Mouse (Mus musculus) erythroblast, embryonic 14.5 days (primary cell): ENCODE measurements around the gene Alk. TPM values are rescaled to one million over a fixed set of nuclear protein-coding genes. Genes with fewer than 3 reads are reported as not detected.

Experiments used
- H3K27me3 ChIP-seq: 2 replicates; pipeline ENCODE4 v1.6.1; 2012; ENCODE audit warnings: inconsistent platforms; ENCODE audit not compliant: control insufficient read depth
- H3K36me3 ChIP-seq: 2 replicates; pipeline ENCODE4 v1.6.1; 2012; ENCODE audit warnings: mild to moderate bottlenecking, inconsistent platforms; ENCODE audit not compliant: control insufficient read depth
- H3K4me1 ChIP-seq: 2 replicates; pipeline ENCODE4 v1.6.1; 2012; ENCODE audit warnings: inconsistent platforms; ENCODE audit not compliant: control insufficient read depth
- H3K4me3 ChIP-seq: replicated peaks from 2 replicates; pipeline ENCODE3; 2012; ENCODE audit warnings: moderate library complexity, mild to moderate bottlenecking, inconsistent platforms
- H3K9me3 ChIP-seq: 2 replicates; pipeline ENCODE4 v1.6.1; 2012; ENCODE audit warnings: low read length, inconsistent platforms, mixed read lengths; ENCODE audit not compliant: control insufficient read depth
- GATA1 ChIP-seq: IDR thresholded peaks from 2 replicates; pipeline ENCODE4 v1.6.1; 2012; ENCODE audit warnings: low read length, inconsistent platforms, mixed read lengths
- TAL1 ChIP-seq: IDR thresholded peaks from 3 replicates; pipeline ENCODE4 v1.6.1; 2012; ENCODE audit warnings: low read length, inconsistent platforms, mixed read lengths
- polyA plus RNA-seq: library from polyadenylated mRNA; stranded (reverse); fragments of >175 nt; gene quantifications from 2 replicates; pipeline ENCODE4 v1.2.3, GENCODE M21; 2012

Alk gene
- polyA plus RNA-seq, 1 experiment, result not detected

DNA sequence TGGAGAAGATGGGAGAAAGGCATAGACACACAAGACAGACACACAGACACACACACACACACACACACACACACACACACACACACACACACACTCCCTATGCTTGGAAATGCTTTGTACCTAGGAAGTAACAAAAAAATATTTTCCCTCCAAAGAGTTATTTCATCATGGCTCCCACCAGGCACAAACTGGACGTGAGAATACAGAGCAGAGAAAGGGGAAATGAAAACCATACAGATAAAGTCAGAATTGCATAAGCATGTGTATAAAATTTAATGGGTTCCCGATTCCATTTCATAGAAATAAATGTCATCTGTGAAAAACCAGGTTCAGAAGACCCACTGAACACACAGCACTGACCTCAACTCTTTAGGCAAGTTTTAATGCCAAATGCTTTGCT lies 736.5 kb downstream of the Alk start:
- TF ChIP-seq TAL1 (no peak), GATA1 (no peak)
- peaks cover 3% of the 10 kb centered on the region; the same call in 1 of the 2 replicates for H3K9me3 ChIP-seq
- no peak overlapping the region for H3K4me3 ChIP-seq
- no peaks in the 10 kb centered on the region for H3K36me3 ChIP-seq
- H3K27me3 ChIP-seq, result peaks cover 21% of the 10 kb centered on the region
- H3K4me1 ChIP-seq, result no peaks in the 10 kb centered on the region; the same call in 1 of the 2 replicates

DNA sequence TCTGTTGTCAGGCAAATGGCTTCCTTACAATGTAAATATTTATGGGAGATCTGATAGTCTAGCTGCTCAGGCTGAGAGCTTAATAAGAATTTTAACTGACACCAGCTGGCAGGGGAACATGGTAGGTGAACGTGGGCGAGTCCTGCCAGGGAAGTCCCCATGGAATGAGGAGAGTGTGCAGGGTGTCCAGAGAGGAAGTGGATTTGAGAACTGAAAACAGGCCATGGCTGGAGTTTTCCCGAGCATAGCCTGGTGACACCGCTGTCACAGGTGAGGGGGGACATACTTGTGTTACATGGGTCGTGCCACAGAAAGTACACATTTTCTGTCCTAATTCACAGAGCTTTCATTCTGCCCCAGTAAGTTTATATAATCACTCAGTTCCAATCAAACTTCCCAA lies 739.0 kb downstream of the Alk start:
- peaks cover 20% of the 10 kb centered on the region for H3K27me3 ChIP-seq
- no peaks in the 10 kb centered on the region for H3K36me3 ChIP-seq
- TF ChIP-seq TAL1 (no peak), GATA1 (no peak)
- peaks cover 10% of the 10 kb centered on the region for H3K9me3 ChIP-seq
- H3K4me3 ChIP-seq, result no peak overlapping the region
- H3K4me1 ChIP-seq, result no peaks in the 10 kb centered on the region; the same call in 1 of the 2 replicates

DNA sequence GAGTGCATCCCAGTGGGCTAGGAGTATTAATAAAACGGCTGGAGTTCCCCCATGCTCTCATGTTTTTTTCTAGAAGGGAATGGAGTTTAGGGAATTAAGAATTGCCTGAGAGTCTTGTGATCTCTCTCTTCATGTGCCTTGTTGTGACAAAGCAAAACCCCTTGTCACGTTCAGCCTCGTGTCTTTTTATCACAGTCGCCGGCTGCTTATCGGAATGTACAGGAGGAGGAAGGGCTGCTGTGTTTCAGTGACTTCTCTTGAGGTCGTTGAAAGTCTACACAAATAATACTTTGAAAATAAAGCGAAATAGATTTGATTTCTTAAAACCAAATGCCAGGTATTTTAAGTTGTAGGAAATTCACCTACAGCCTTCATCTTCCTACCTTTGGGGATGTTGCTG lies 740.4 kb downstream of the Alk start:
- no peak overlapping the region for H3K4me3 ChIP-seq
- H3K4me1 ChIP-seq, result no peaks in the 10 kb centered on the region; the same call in 1 of the 2 replicates
- TF ChIP-seq TAL1, result no peak
- no peak for TF ChIP-seq GATA1
- peaks cover 16% of the 10 kb centered on the region for H3K9me3 ChIP-seq
- H3K36me3 ChIP-seq, result no peaks in the 10 kb centered on the region
- H3K27me3 ChIP-seq, result peaks cover 7% of the 10 kb centered on the region

DNA sequence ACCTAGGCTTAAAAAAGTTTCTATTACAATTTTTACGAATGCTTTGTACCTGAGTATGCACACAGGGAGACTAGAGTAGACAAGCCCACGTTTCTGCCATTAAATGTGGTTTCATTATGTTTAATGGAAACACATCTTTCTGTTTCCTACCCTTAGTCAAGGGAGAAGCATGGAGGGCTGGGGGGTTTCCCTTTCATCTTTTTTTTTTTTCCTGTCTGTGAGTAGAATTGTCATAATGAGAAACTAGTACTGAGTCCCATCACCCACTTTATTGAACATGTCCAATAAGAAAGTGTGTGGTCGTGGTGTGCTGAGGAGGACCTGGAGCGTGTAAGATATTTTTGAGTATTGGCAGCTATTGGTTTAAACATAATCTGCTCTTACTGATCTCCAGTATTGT lies 741.5 kb downstream of the Alk start:
- Histone ChIP-seq H3K9me3 (peaks cover 16% of the 10 kb centered on the region), H3K36me3 (no peaks in the 10 kb centered on the region), H3K4me3 (no peak overlapping the region), H3K27me3 (no peaks in the 10 kb centered on the region), H3K4me1 (no peaks in the 10 kb centered on the region; the same call in 1 of the 2 replicates)
- TF ChIP-seq TAL1, result no peak
- no peak for TF ChIP-seq GATA1

DNA sequence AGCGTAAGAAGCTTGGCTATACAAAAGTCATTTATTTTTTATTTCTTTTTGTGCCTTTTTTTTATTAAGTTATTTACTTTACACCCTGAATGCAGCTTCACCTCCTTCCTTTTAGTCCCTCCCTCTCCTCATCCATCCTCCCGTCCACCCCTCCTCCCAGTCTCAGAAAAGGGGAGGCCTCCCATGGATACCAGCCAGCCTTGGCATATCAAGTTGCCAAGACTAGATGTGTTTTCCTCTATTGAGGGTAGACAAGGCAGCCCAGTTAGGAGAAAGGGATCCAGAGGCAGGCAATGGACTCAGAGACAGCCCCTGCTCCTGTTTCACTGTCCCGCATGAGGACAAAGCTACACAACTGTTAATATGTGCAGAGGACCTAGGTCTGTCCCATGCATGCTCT lies 742.2 kb downstream of the Alk start:
- no peak overlapping the region for H3K4me3 ChIP-seq
- H3K27me3 ChIP-seq, result no peaks in the 10 kb centered on the region
- peaks cover 16% of the 10 kb centered on the region for H3K9me3 ChIP-seq
- no peak for TF ChIP-seq TAL1
- no peaks in the 10 kb centered on the region for H3K36me3 ChIP-seq
- H3K4me1 ChIP-seq, result no peaks in the 10 kb centered on the region; the same call in 1 of the 2 replicates

DNA sequence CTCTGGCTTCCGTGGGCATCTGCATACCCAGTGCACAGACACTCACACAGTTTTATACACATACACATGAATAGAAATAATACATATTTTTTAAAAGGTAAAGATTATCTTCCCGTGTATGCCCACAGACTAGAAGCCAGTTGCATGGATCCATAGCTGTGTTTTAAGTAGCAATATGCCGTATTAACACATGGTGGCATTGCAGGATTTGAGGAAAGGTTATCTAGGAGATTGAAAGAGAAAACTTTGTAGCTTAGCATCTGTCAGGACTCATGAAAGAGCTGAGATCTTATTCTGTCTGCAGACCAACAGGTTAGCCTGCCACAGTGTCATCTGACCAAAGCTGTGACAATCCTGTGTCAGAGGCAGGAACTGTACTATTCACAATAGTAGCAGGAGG lies 772.5 kb downstream of the Alk start:
- Histone ChIP-seq H3K27me3 (no peaks in the 10 kb centered on the region), H3K4me1 (no peaks in the 10 kb centered on the region), H3K4me3 (no peak overlapping the region), H3K9me3 (no peaks in the 10 kb centered on the region), H3K36me3 (no peaks in the 10 kb centered on the region)
- no peak for TF ChIP-seq GATA1
- TF ChIP-seq TAL1, result no peak

DNA sequence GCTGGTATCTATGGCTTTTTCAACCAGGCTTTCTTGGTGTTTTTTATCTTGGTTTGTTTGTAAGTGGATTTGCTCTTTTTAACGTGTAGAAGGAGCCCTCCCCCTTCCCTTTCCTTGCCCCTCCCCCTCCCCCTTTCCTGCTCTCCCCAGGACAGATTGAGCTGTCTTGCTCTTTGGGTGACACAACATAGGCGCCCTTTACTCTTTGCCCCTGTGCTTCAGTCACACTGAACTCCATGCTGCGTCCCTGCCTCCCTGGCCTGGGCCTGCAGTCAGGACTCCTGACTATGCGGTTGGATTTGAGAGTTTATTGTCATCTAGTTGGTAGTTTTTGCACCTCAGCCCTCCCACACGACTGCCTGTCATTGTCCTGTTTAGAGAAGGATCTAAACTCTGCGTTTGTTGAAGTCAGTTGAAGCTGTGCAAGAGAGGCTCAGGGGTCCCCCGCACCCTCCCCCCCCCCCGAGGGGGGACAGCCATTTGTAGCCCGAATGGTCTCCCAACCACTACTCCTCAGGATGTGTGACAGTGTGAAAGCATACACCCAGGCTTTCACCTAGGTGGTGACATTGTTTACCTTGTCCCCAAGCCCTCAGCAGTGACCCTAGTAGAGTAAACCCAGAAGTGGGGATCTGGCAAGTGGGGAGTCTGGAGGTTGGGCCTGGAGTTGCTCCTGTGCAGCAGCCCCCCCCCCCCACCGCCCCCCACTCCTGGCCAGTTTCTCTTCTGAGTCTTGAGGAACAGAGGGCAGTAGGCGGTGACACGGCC lies 775.6 kb downstream of the Alk start:
- no peaks in the 10 kb centered on the region for H3K9me3 ChIP-seq
- H3K27me3 ChIP-seq, result no peaks in the 10 kb centered on the region
- H3K4me3 ChIP-seq, result no peak overlapping the region
- H3K36me3 ChIP-seq, result no peaks in the 10 kb centered on the region
- no peak for TF ChIP-seq TAL1
- TF ChIP-seq GATA1, result no peak
- no peaks in the 10 kb centered on the region for H3K4me1 ChIP-seq

DNA sequence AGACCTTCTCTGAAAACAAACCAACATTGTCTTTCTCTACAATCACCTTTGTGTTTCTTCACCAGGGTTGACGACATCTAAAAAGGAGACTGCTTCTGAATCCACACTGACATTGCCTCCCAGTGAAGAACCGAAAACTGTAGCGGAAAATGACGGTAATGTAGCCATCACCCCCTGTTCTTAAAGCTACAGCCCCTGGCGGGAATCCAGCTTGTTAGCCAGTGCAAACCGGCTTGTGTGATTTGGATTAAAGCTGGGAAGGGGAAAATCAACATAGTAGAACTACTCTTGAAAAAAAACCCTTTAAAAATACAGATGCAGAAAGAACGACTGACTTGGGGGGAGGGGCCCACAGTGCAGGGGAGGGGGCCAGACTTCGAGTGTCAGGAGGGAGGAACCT lies 776.8 kb downstream of the Alk start:
- Histone ChIP-seq H3K9me3 (no peaks in the 10 kb centered on the region), H3K4me1 (no peaks in the 10 kb centered on the region), H3K36me3 (no peaks in the 10 kb centered on the region), H3K4me3 (no peak overlapping the region), H3K27me3 (no peaks in the 10 kb centered on the region)
- TF ChIP-seq GATA1, result no peak
- no peak for TF ChIP-seq TAL1

DNA sequence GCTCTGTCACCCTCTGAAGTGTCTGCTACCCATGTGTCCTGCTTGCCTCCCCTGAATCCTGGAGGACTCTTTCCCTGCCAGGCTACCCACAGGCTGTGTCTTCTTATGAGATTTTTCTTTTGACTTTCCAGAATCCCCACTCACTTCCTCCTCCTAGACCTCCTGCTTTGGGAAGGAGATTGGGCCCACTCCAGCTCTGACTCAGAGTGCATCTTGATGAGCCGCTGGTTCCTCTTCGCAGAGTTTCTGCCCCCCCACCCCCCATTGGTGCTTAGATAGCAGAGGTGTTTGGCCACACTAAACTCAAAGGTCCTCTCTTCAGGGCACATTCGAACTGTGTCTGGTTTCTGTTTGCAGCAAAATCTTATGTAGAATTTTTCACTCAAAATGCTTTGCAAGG lies 777.8 kb downstream of the Alk start:
- no peak overlapping the region for H3K4me3 ChIP-seq
- H3K4me1 ChIP-seq, result no peaks in the 10 kb centered on the region
- no peak for TF ChIP-seq TAL1
- TF ChIP-seq GATA1, result no peak
- no peaks in the 10 kb centered on the region for H3K27me3 ChIP-seq
- H3K9me3 ChIP-seq, result no peaks in the 10 kb centered on the region
- no peaks in the 10 kb centered on the region for H3K36me3 ChIP-seq
